Mouse (Mus musculus) megakaryocyte, embryonic 14.5 days (primary cell): ENCODE data around the gene Prkacb.

Experiments used
- FLI1 ChIP-seq: IDR thresholded peaks from 2 replicates; pipeline ENCODE4 v1.6.1; 2012; ENCODE audit warnings: low read length, inconsistent platforms, mixed read lengths
- GATA1 ChIP-seq: IDR thresholded peaks from 3 replicates; pipeline ENCODE4 v1.6.1; 2012; ENCODE audit warnings: mixed read lengths, low read length, inconsistent platforms, borderline replicate concordance

- TF ChIP-seq GATA1 (no peak), FLI1 (no peak)
Observed at GRCm38 (mm10) chr3:146851966-146852891, 39.4 kb upstream of the Prkacb start, which contains the start of gene Ttll7.
